Mouse (Mus musculus): ENCODE data around the gene Gimd1.

Gene Gimd1

GRCm38 (mm10) chr3:132629601-132630239, at the start of gene Gimd1:
Gimd1 (plus strand) TSS chr3:132629820.
- no peak for DNase-seq (ENCODE audit: low read depth, low spot score)
- no peaks in the 10 kb centered on the region for H3K27me3 ChIP-seq (ENCODE audit: control insufficient read depth, insufficient read depth, low read length, poor library complexity, severe bottlenecking)

GRCm38 (mm10) chr3:132581198-132581597, 48.4 kb upstream of the Gimd1 start:
- no peak for DNase-seq (ENCODE audit: low read depth, low spot score)
- no peaks in the 10 kb centered on the region for H3K36me3 ChIP-seq (ENCODE audit: control insufficient read depth, insufficient read depth, low read length, poor library complexity, severe bottlenecking)
- H3K27me3 ChIP-seq (ENCODE audit: control insufficient read depth, insufficient read depth, low read length, poor library complexity, severe bottlenecking), result no peaks in the 10 kb centered on the region

More at GRCm38 (mm10) chr3:132629601-132630239, at the start of gene Gimd1:
- no peaks in the 10 kb centered on the region for H3K36me3 ChIP-seq (ENCODE audit: control insufficient read depth, insufficient read depth, low read length, poor library complexity, severe bottlenecking)

GRCm38 (mm10) chr3:132582339-132582738, 47.3 kb upstream of the Gimd1 start:
- no peak for DNase-seq (ENCODE audit: low read depth, low spot score)
- H3K27me3 ChIP-seq (ENCODE audit: control insufficient read depth, insufficient read depth, low read length, poor library complexity, severe bottlenecking), result no peaks in the 10 kb centered on the region
- no peaks in the 10 kb centered on the region for H3K36me3 ChIP-seq (ENCODE audit: control insufficient read depth, insufficient read depth, low read length, poor library complexity, severe bottlenecking)

GRCm38 (mm10) chr3:132585122-132585972, 44.3 kb upstream of the Gimd1 start:
- no peaks in the 10 kb centered on the region for H3K36me3 ChIP-seq (ENCODE audit: control insufficient read depth, insufficient read depth, low read length, poor library complexity, severe bottlenecking)
- DNase-seq (ENCODE audit: low read depth, low spot score), result no peak
- H3K27me3 ChIP-seq (ENCODE audit: control insufficient read depth, insufficient read depth, low read length, poor library complexity, severe bottlenecking), result no peaks in the 10 kb centered on the region

GRCm38 (mm10) chr3:132588146-132588545, 41.5 kb upstream of the Gimd1 start:
- H3K36me3 ChIP-seq (ENCODE audit: control insufficient read depth, insufficient read depth, low read length, poor library complexity, severe bottlenecking), result no peaks in the 10 kb centered on the region
- no peak for DNase-seq (ENCODE audit: low read depth, low spot score)
- no peaks in the 10 kb centered on the region for H3K27me3 ChIP-seq (ENCODE audit: control insufficient read depth, insufficient read depth, low read length, poor library complexity, severe bottlenecking)

GRCm38 (mm10) chr3:132590010-132590409, 39.6 kb upstream of the Gimd1 start:
- H3K27me3 ChIP-seq (ENCODE audit: control insufficient read depth, insufficient read depth, low read length, poor library complexity, severe bottlenecking), result no peaks in the 10 kb centered on the region
- DNase-seq (ENCODE audit: low read depth, low spot score), result no peak

GRCm38 (mm10) chr3:132590604-132591003, 39.0 kb upstream of the Gimd1 start:
- Histone ChIP-seq H3K27me3 (ENCODE audit: control insufficient read depth, insufficient read depth, low read length, poor library complexity, severe bottlenecking) (no peaks in the 10 kb centered on the region), H3K36me3 (ENCODE audit: control insufficient read depth, insufficient read depth, low read length, poor library complexity, severe bottlenecking) (no peaks in the 10 kb centered on the region)
- DNase-seq (ENCODE audit: low read depth, low spot score), result no peak

More at GRCm38 (mm10) chr3:132590010-132590409, 39.6 kb upstream of the Gimd1 start:
- H3K36me3 ChIP-seq (ENCODE audit: control insufficient read depth, insufficient read depth, low read length, poor library complexity, severe bottlenecking), result no peaks in the 10 kb centered on the region

- DNase-seq (ENCODE audit: low read depth, low spot score), result no peak
- H3K36me3 ChIP-seq (ENCODE audit: control insufficient read depth, insufficient read depth, low read length, poor library complexity, severe bottlenecking), result no peaks in the 10 kb centered on the region
- no peaks in the 10 kb centered on the region for H3K27me3 ChIP-seq (ENCODE audit: control insufficient read depth, insufficient read depth, low read length, poor library complexity, severe bottlenecking)
Observed at GRCm38 (mm10) chr3:132628741-132629140, 879 bp upstream of the Gimd1 start.

- DNase-seq (ENCODE audit: low read depth, low spot score), result no peak
- H3K27me3 ChIP-seq (ENCODE audit: control insufficient read depth, insufficient read depth, low read length, poor library complexity, severe bottlenecking), result no peaks in the 10 kb centered on the region
Observed at GRCm38 (mm10) chr3:132633261-132633660, 3.6 kb downstream of the Gimd1 start.

GRCm38 (mm10) chr3:132637080-132637479, 7.5 kb downstream of the Gimd1 start:
- no peak for DNase-seq (ENCODE audit: low read depth, low spot score)
- Histone ChIP-seq H3K27me3 (ENCODE audit: control insufficient read depth, insufficient read depth, low read length, poor library complexity, severe bottlenecking) (no peaks in the 10 kb centered on the region), H3K36me3 (ENCODE audit: control insufficient read depth, insufficient read depth, low read length, poor library complexity, severe bottlenecking) (no peaks in the 10 kb centered on the region)

More at GRCm38 (mm10) chr3:132633261-132633660, 3.6 kb downstream of the Gimd1 start:
- H3K36me3 ChIP-seq (ENCODE audit: control insufficient read depth, insufficient read depth, low read length, poor library complexity, severe bottlenecking), result no peaks in the 10 kb centered on the region

- no peak for DNase-seq (ENCODE audit: low read depth, low spot score)
- no peaks in the 10 kb centered on the region for H3K36me3 ChIP-seq (ENCODE audit: control insufficient read depth, insufficient read depth, low read length, poor library complexity, severe bottlenecking)
- no peaks in the 10 kb centered on the region for H3K27me3 ChIP-seq (ENCODE audit: control insufficient read depth, insufficient read depth, low read length, poor library complexity, severe bottlenecking)
Observed at GRCm38 (mm10) chr3:132644071-132644470, 14.5 kb downstream of the Gimd1 start.

GRCm38 (mm10) chr3:132646814-132647213, 17.2 kb downstream of the Gimd1 start:
- no peak for DNase-seq (ENCODE audit: low read depth, low spot score)
- no peaks in the 10 kb centered on the region for H3K36me3 ChIP-seq (ENCODE audit: control insufficient read depth, insufficient read depth, low read length, poor library complexity, severe bottlenecking)
- no peaks in the 10 kb centered on the region for H3K27me3 ChIP-seq (ENCODE audit: control insufficient read depth, insufficient read depth, low read length, poor library complexity, severe bottlenecking)

GRCm38 (mm10) chr3:132649368-132649767, 19.7 kb downstream of the Gimd1 start:
- no peaks in the 10 kb centered on the region for H3K27me3 ChIP-seq (ENCODE audit: control insufficient read depth, insufficient read depth, low read length, poor library complexity, severe bottlenecking)
- no peaks in the 10 kb centered on the region for H3K36me3 ChIP-seq (ENCODE audit: control insufficient read depth, insufficient read depth, low read length, poor library complexity, severe bottlenecking)
- DNase-seq (ENCODE audit: low read depth, low spot score), result no peak

GRCm38 (mm10) chr3:132650191-132650590, 20.6 kb downstream of the Gimd1 start:
- Histone ChIP-seq H3K27me3 (ENCODE audit: control insufficient read depth, insufficient read depth, low read length, poor library complexity, severe bottlenecking) (no peaks in the 10 kb centered on the region), H3K36me3 (ENCODE audit: control insufficient read depth, insufficient read depth, low read length, poor library complexity, severe bottlenecking) (no peaks in the 10 kb centered on the region)
- no peak for DNase-seq (ENCODE audit: low read depth, low spot score)

- no peak for DNase-seq (ENCODE audit: low read depth, low spot score)
- Histone ChIP-seq H3K27me3 (ENCODE audit: control insufficient read depth, insufficient read depth, low read length, poor library complexity, severe bottlenecking) (no peaks in the 10 kb centered on the region), H3K36me3 (ENCODE audit: control insufficient read depth, insufficient read depth, low read length, poor library complexity, severe bottlenecking) (no peaks in the 10 kb centered on the region)
Observed at GRCm38 (mm10) chr3:132651776-132652175, 22.2 kb downstream of the Gimd1 start.
